Mouse (Mus musculus) heart, embryonic 13.5 days (tissue): ENCODE results near the gene Asap2. TPM values are rescaled to one million over a fixed set of nuclear protein-coding genes. Genes with fewer than 3 reads are reported as not detected.

ENCODE experiments used
- ATAC-seq: fragments of 200-750 bp; cut with Nextera tagmentation; 2 replicates; pipeline ENCODE4 v1.8.0; 2017; ENCODE audit warnings: moderate TSS enrichment; ENCODE audit not compliant: insufficient number of reproducible peaks, low FRiP score, low TSS enrichment; ENCODE audit errors: extremely low read depth
- H3K27ac ChIP-seq: fragments of 300-500 bp; sonication (generic); replicated peaks from 2 replicates; pipeline ENCODE4 v1.5.1; 2015; ENCODE audit warnings: moderate library complexity, mild to moderate bottlenecking, inconsistent platforms
- H3K27me3 ChIP-seq: fragments of 300-500 bp; sonication (generic); replicated peaks from 2 replicates; pipeline ENCODE4 v1.6.1; 2015; ENCODE audit warnings: mild to moderate bottlenecking, inconsistent platforms
- H3K36me3 ChIP-seq: fragments of 300-500 bp; sonication (generic); 2 replicates; pipeline ENCODE4 v1.6.1; 2015; ENCODE audit warnings: mild to moderate bottlenecking, inconsistent platforms
- H3K4me1 ChIP-seq: fragments of 300-500 bp; sonication (generic); 2 replicates; pipeline ENCODE4 v1.6.1; 2015; ENCODE audit warnings: inconsistent platforms
- H3K4me2 ChIP-seq: fragments of 300-500 bp; sonication (generic); 2 replicates; pipeline ENCODE4 v1.6.1; 2015; ENCODE audit warnings: inconsistent platforms, mild to moderate bottlenecking, moderate library complexity
- H3K4me3 ChIP-seq: fragments of 300-500 bp; sonication (generic); 2 replicates; pipeline ENCODE4 v1.5.1; 2015; ENCODE audit warnings: moderate library complexity, mild to moderate bottlenecking, inconsistent platforms
- H3K9ac ChIP-seq: fragments of 300-500 bp; sonication (generic); 2 replicates; pipeline ENCODE4 v1.6.1; 2015; ENCODE audit warnings: inconsistent platforms, mild to moderate bottlenecking, moderate library complexity
- H3K9me3 ChIP-seq: fragments of 300-500 bp; sonication (generic); 2 replicates; pipeline ENCODE4 v1.6.1; 2016; ENCODE audit warnings: inconsistent platforms
- WGBS: fragments of 180-500 bp; shearing (Covaris S2); methylation state at CpG from one replicate; pipeline ENCODE4 v1.1.7; 2015; ENCODE audit warnings: mixed read lengths; 5-methylcytosine and 5-hydroxymethylcytosine counted together
- polyA plus RNA-seq: library from polyadenylated mRNA; unstranded; fragments of >200 nt; fragmentation: Nextera tagmentation; extraction: Ambion mirVana; gene quantifications from 2 replicates; pipeline ENCODE4 v1.2.1, GENCODE M21; 2015

Gene Asap2
- polyA plus RNA-seq, 1 experiment from 2014 or later = 6.2 TPM

- Histone ChIP-seq H3K9ac (peak overlapping the region; percentile 61), H3K36me3 (peaks cover 15% of the 10 kb centered on the region), H3K27ac (peak overlapping the region; percentile 67), H3K4me2 (no peak overlapping the region; the same call in 1 of the 2 replicates), H3K27me3 (no peaks in the 10 kb centered on the region), H3K4me1 (peaks cover 80% of the 10 kb centered on the region), H3K9me3 (no peaks in the 10 kb centered on the region), H3K4me3 (no peak overlapping the region)
- WGBS = 61% methylated on average over 4 of the region's 4 CpGs
- ATAC-seq = no peak
Observed at GRCm38 (mm10) chr12:21167741-21168140, 177.5 kb downstream of the Asap2 start.

GRCm38 (mm10) chr12:21168149-21168548 lies 177.9 kb downstream of the Asap2 start:
- H3K9ac ChIP-seq = peak overlapping the region; percentile 61; the same call in 1 of the 2 replicates
- ATAC-seq = no peak
- H3K27ac ChIP-seq = peak overlapping the region; percentile 67
- no peaks in the 10 kb centered on the region for H3K9me3 ChIP-seq
- H3K36me3 ChIP-seq = peaks cover 15% of the 10 kb centered on the region
- no peaks in the 10 kb centered on the region for H3K27me3 ChIP-seq
- no peak overlapping the region for H3K4me3 ChIP-seq
- 50% methylated on average over 6 of the region's 6 CpGs for WGBS
- peaks cover 78% of the 10 kb centered on the region for H3K4me1 ChIP-seq
- H3K4me2 ChIP-seq = no peak overlapping the region; the same call in 1 of the 2 replicates

- peaks cover 15% of the 10 kb centered on the region for H3K36me3 ChIP-seq
- H3K4me1 ChIP-seq = peaks cover 46% of the 10 kb centered on the region
- H3K9ac ChIP-seq = no peak overlapping the region
- 72% methylated on average over 11 of the region's 11 CpGs for WGBS
- no peak for ATAC-seq
- H3K4me2 ChIP-seq = no peak overlapping the region
- H3K27me3 ChIP-seq = no peaks in the 10 kb centered on the region
- no peak overlapping the region for H3K27ac ChIP-seq
- no peaks in the 10 kb centered on the region for H3K9me3 ChIP-seq
- H3K4me3 ChIP-seq = no peak overlapping the region
Observed at GRCm38 (mm10) chr12:21171776-21172490, 181.7 kb downstream of the Asap2 start.

DNA sequence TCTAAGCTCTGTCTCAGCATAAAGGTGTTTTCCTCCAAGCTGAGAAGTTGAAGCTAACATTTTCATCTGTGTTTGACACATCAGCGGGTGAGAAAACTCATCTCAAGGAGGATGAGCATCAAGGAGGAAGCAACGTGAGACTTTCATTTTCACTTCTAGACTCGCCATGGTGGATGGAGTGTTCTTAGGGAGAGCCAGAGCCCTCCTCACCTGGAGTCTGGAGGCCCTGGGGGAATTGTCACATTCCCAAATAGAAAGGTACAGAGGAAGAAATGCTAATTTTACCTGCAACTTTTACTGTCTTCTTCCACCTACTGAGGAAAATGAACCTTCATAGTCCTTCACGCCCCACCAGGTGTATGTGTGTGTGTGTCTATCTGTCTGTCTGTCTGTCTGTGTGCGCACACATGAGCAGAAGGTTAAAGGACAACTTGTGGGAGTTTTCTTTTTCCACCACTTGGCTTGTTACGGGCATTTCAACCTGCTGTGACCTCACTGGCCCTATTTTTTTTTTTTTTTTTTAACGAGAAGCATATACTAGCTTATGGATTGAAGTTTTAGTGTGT lies 183.7 kb downstream of the Asap2 start:
- Histone ChIP-seq H3K27ac (no peak overlapping the region), H3K4me1 (peaks cover 26% of the 10 kb centered on the region), H3K27me3 (no peaks in the 10 kb centered on the region), H3K9ac (no peak overlapping the region), H3K36me3 (peaks cover 22% of the 10 kb centered on the region), H3K4me3 (no peak overlapping the region), H3K9me3 (no peaks in the 10 kb centered on the region), H3K4me2 (no peak overlapping the region)
- WGBS = 83% methylated on average over 7 of the region's 7 CpGs
- ATAC-seq = no peak

GRCm38 (mm10) chr12:21176399-21176798 lies 186.1 kb downstream of the Asap2 start:
- Histone ChIP-seq H3K4me2 (no peak overlapping the region), H3K4me3 (no peak overlapping the region), H3K27ac (no peak overlapping the region), H3K9me3 (no peaks in the 10 kb centered on the region), H3K4me1 (peaks cover 7% of the 10 kb centered on the region; the same call in 1 of the 2 replicates), H3K27me3 (no peaks in the 10 kb centered on the region), H3K9ac (no peak overlapping the region), H3K36me3 (peaks cover 9% of the 10 kb centered on the region)
- 85% methylated on average over 5 of the region's 5 CpGs for WGBS
- no peak for ATAC-seq

- no peak for ATAC-seq
- H3K36me3 ChIP-seq = peaks cover 9% of the 10 kb centered on the region
- H3K27me3 ChIP-seq = no peaks in the 10 kb centered on the region
- no peak overlapping the region for H3K4me3 ChIP-seq
- H3K9ac ChIP-seq = no peak overlapping the region
- no peaks in the 10 kb centered on the region for H3K9me3 ChIP-seq
- no peak overlapping the region for H3K4me2 ChIP-seq
- H3K27ac ChIP-seq = no peak overlapping the region
- 0 out of 2 replicates have a peak, but pooled peaks cover under 1% of the 10 kb centered on the region for H3K4me1 ChIP-seq
Observed at GRCm38 (mm10) chr12:21177123-21177698, 187.0 kb downstream of the Asap2 start.

GRCm38 (mm10) chr12:21180091-21180490 lies 189.8 kb downstream of the Asap2 start:
- no peak overlapping the region for H3K4me3 ChIP-seq
- no peaks in the 10 kb centered on the region for H3K27me3 ChIP-seq
- H3K4me2 ChIP-seq = no peak overlapping the region
- H3K27ac ChIP-seq = no peak overlapping the region
- no peak overlapping the region for H3K9ac ChIP-seq
- 73% methylated on average over 6 of the region's 6 CpGs for WGBS
- no peak for ATAC-seq
- H3K4me1 ChIP-seq = peaks cover 15% of the 10 kb centered on the region
- peaks cover 12% of the 10 kb centered on the region for H3K36me3 ChIP-seq
- no peaks in the 10 kb centered on the region for H3K9me3 ChIP-seq

GRCm38 (mm10) chr12:21182786-21183185 lies 192.5 kb downstream of the Asap2 start:
- H3K27ac ChIP-seq = peak overlapping the region; percentile 20; the same call in 1 of the 2 replicates
- H3K4me1 ChIP-seq = peaks cover 15% of the 10 kb centered on the region
- H3K4me3 ChIP-seq = no peak overlapping the region
- H3K9ac ChIP-seq = no peak overlapping the region
- no peaks in the 10 kb centered on the region for H3K9me3 ChIP-seq
- WGBS = 48% methylated on average over 4 of the region's 4 CpGs
- H3K36me3 ChIP-seq = peaks cover 9% of the 10 kb centered on the region
- no peaks in the 10 kb centered on the region for H3K27me3 ChIP-seq
- H3K4me2 ChIP-seq = no peak overlapping the region
- ATAC-seq = no peak

- Histone ChIP-seq H3K36me3 (peaks cover 7% of the 10 kb centered on the region), H3K4me2 (no peak overlapping the region), H3K4me1 (peaks cover 15% of the 10 kb centered on the region), H3K27me3 (no peaks in the 10 kb centered on the region), H3K9ac (no peak overlapping the region), H3K4me3 (no peak overlapping the region), H3K27ac (peak overlapping the region; percentile 20; the same call in 1 of the 2 replicates), H3K9me3 (no peaks in the 10 kb centered on the region)
- ATAC-seq = no peak
- 81% methylated on average over 6 of the region's 6 CpGs for WGBS
Observed at GRCm38 (mm10) chr12:21183321-21183720, 193.1 kb downstream of the Asap2 start.

DNA sequence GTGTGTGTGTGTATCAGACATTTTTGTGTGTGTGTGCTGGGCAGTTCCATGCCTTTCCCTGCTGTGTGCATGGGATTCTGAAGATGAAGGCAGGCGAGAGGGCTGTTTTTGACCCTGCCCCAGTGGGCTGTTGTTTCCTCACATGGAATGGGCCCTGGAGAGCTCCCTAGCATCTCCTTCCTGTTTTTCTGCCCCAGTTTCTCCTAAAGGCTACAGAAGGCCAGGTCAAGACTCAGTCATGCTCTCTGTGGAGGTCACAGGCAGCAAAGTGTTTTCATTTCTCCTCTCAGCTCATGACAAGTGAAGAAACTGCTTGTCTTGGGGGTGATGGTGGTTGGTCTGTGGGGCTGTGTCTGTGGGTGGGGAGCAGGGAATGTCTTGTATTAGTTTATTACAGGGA lies 195.9 kb downstream of the Asap2 start:
- peaks cover 8% of the 10 kb centered on the region for H3K36me3 ChIP-seq
- no peak for ATAC-seq
- 67% methylated on average over 1 of the region's 1 CpGs for WGBS

DNA sequence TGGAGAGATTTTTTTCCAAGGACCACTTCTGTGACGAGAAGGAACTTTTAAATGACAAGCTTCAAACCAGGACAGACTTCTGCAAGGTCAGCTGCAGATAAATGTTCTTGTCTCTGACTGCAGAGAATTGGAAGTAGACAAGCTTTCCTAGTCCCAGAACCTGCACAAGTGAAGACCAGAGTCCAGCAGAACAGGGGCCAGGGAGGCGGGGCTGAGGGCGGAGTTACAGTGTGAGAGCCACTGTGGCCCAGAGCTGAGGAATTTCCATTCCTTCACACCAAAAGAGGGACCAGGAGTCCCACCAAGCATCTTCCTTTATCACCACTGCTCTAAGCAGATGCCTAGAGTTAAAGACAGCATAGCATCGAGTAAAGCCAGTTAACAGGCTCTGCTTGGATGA lies 198.6 kb downstream of the Asap2 start:
- no peaks in the 10 kb centered on the region for H3K27me3 ChIP-seq
- no peak overlapping the region for H3K4me3 ChIP-seq
- ATAC-seq = no peak
- 49% methylated on average over 4 of the region's 4 CpGs for WGBS
- H3K27ac ChIP-seq = no peak overlapping the region
- peaks cover 8% of the 10 kb centered on the region for H3K36me3 ChIP-seq
- no peaks in the 10 kb centered on the region for H3K9me3 ChIP-seq
- H3K4me2 ChIP-seq = no peak overlapping the region
- no peaks in the 10 kb centered on the region for H3K4me1 ChIP-seq
- no peak overlapping the region for H3K9ac ChIP-seq

More for the DNA sequence above, 195.9 kb downstream of the Asap2 start:
- no peak overlapping the region for H3K4me2 ChIP-seq
- no peaks in the 10 kb centered on the region for H3K27me3 ChIP-seq
- H3K27ac ChIP-seq = no peak overlapping the region
- H3K4me1 ChIP-seq = peaks cover 15% of the 10 kb centered on the region
- H3K4me3 ChIP-seq = no peak overlapping the region
- no peak overlapping the region for H3K9ac ChIP-seq
- no peaks in the 10 kb centered on the region for H3K9me3 ChIP-seq
